Mouse (Mus musculus) spleen, embryonic (tissue): Measurements from ENCODE around the gene 4930519G04Rik.
"Not testable (repeated sequence)": the region's sequence is repeated elsewhere in the genome, so short reads cannot be mapped to it uniquely, and the experiment has no call there.

Experiments used
- CTCF ChIA-PET: fragments of 350-600 bp; sonication (Branson Sonifier 250); formaldehyde crosslinking; loops from one replicate; lab custom pipeline; 2022; lab: Charles Lee

The 4930519G04Rik gene

GRCm38 (mm10) chr5:114902413-114902812 is 48.9 kb downstream of the 4930519G04Rik start:
- CTCF ChIA-PET: interaction anchor here (0.6 to 0.8 kb wide), 3 partner anchors 17 to 191 kb away, joined by 3 to 10 read pairs (median 7); no protein-coding TSS in a partner anchor

GRCm38 (mm10) chr5:114908598-114909305 is 55.3 kb downstream of the 4930519G04Rik start:
- CTCF ChIA-PET: interaction anchor here (0.7 kb wide), 1 partner anchor 21 kb away, joined by 5 read pairs; no protein-coding TSS in a partner anchor

- CTCF ChIA-PET: no interaction called here
Observed at GRCm38 (mm10) chr5:114913686-114914085, 60.2 kb downstream of the 4930519G04Rik start.

- CTCF ChIA-PET: no interaction called here
Observed at GRCm38 (mm10) chr5:114914855-114915254, 61.4 kb downstream of the 4930519G04Rik start.

- CTCF ChIA-PET: no interaction called here
Observed at GRCm38 (mm10) chr5:114915854-114916253, 62.4 kb downstream of the 4930519G04Rik start.

GRCm38 (mm10) chr5:114916777-114917176 is 63.3 kb downstream of the 4930519G04Rik start:
- CTCF ChIA-PET: no interaction called here

GRCm38 (mm10) chr5:114917357-114917756 is 63.9 kb downstream of the 4930519G04Rik start:
- CTCF ChIA-PET: not testable (repeated sequence)

- CTCF ChIA-PET: interaction anchor here (0.5 to 1.1 kb wide), 2 partner anchors 17 to 57 kb away, joined by 4 to 10 read pairs; no protein-coding TSS in a partner anchor
Observed at GRCm38 (mm10) chr5:114921551-114922365, 68.3 kb downstream of the 4930519G04Rik start.

GRCm38 (mm10) chr5:114922366-114922731 is 68.9 kb downstream of the 4930519G04Rik start:
- CTCF ChIA-PET: no interaction called here

GRCm38 (mm10) chr5:114922998-114923473 is 69.6 kb downstream of the 4930519G04Rik start, which contains the start of gene Oasl1:
Gene Oasl1 (plus strand): TSS chr5:114923240.
- CTCF ChIA-PET: no interaction called here

- CTCF ChIA-PET: no interaction called here
Observed at GRCm38 (mm10) chr5:114926153-114926684, 72.8 kb downstream of the 4930519G04Rik start.

GRCm38 (mm10) chr5:114926753-114927152 is 73.3 kb downstream of the 4930519G04Rik start:
- CTCF ChIA-PET: no interaction called here

- CTCF ChIA-PET: interaction anchor here (0.5 to 1.1 kb wide), 3 partner anchors 41 to 247 kb away, joined by 3 to 4 read pairs (median 3); no protein-coding TSS in a partner anchor
Observed at GRCm38 (mm10) chr5:114931626-114932025, 78.2 kb downstream of the 4930519G04Rik start.

- CTCF ChIA-PET: no interaction called here
Observed at GRCm38 (mm10) chr5:114933206-114933605, 79.7 kb downstream of the 4930519G04Rik start.
